Mouse (Mus musculus) cerebellum, adult 8-10 months (tissue): Measurements from ENCODE around the gene Ddost.

Experiments used
- DNase-seq: peaks from one replicate; pipeline ENCODE4 v3.0.0; 2022

The Ddost gene

DNA sequence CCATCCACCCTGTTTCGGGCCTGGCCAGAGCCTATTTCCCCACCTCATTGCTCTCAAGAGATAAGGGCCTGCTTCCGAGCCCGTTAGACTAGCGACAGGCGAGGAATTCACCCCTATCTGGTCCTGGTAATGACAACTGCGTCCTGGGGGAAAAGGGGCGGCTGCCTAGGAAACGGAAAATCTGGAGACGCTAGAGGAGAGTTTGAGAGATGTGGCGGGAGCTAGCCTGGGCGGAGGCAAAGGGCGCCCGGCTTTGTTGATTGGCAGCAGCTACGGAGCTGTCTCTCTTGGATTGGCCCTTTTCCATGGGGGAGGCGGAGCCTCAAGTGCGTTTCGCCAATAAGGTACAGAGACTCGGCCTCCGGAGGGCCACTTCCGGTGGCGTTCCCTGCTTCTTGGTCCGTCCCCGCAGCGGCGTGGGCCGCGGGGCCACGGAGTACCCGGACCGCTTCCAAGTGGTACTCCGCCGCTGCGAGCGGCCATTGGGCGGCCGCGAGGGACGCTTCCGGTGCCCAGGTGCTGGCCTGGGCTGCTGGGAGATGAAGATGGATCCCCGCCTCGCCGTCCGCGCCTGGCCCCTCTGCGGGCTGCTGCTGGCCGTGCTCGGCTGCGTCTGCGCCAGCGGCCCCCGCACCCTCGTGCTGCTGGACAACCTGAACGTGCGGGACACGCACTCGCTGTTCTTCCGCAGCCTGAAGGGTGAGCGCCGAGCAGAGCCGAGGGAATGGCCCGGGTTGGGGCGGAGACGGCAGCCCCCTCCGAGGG lies at the start of gene Ddost:
Gene Ddost, plus strand, starts transcription at position 391 of the 765 bp plus-strand sequence.
- peak; percentile 98 for DNase-seq

DNA sequence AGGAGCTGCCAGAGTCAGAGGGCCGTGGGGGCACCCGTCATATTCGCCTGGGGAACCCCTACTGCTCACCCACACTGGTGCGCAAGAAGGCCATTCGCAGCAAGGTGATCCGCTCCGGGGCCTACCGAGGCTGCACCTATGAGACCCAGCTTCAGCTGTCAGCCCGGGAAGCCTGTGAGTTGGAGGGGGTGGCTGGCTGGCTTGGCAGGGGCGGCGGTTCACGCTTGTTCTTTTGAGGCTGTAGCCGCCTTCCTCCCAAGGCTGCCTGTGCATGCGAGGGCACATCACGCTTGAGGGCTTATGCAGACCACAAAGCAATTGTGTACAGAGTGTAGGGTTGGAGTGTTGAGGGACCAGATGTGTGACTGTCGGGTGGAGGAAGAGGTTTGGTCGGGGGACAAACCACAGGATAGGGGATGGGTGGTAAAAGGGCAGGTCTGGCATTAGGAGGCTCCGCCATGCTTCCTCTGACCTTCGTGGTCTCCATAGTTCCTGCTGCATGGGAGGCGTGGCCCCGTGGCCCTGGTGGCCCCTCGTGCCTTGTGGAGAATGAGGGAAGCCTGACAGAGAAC lies 47.3 kb upstream of the Ddost start:
- no peak for DNase-seq

DNA sequence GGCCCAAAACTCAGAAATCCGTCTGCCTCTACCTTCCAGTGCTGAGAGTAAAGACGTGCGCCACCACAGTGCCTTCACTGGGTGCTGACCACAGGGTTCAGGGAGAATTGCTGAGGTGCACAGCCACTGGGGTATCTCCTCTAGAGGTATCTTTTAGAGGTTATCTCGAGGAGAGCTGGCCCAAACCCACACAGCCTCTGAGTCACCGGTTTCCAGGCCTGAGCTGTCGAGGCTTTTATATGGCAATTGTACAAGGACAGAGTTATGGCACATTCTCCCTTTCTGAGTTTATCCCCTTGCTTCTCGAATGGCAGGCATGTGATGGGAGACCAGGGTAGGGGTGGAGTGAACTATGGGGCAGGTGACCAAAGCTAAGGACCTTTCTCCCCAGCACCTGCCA lies 45.9 kb upstream of the Ddost start:
- DNase-seq, result no peak

DNA sequence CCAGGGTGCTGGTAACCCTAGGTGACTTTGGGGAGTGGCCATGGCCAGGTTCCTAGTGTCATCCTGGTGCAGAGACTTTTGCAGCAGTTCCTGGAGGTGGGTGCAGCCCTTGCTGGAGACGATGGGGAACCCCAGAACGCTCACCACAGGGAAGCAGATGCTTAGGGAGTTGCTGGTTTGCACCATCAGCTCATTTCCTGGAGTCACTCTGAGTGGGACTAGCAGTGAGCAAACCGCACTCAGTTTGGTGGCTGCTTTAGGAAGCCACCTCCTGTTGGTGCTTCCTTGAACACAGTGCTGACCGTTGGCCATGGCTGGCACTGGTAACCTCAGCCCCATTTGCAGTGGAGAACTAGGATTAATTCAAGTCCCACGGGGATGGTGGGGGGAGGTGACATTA lies 45.0 kb upstream of the Ddost start:
- no peak for DNase-seq

DNA sequence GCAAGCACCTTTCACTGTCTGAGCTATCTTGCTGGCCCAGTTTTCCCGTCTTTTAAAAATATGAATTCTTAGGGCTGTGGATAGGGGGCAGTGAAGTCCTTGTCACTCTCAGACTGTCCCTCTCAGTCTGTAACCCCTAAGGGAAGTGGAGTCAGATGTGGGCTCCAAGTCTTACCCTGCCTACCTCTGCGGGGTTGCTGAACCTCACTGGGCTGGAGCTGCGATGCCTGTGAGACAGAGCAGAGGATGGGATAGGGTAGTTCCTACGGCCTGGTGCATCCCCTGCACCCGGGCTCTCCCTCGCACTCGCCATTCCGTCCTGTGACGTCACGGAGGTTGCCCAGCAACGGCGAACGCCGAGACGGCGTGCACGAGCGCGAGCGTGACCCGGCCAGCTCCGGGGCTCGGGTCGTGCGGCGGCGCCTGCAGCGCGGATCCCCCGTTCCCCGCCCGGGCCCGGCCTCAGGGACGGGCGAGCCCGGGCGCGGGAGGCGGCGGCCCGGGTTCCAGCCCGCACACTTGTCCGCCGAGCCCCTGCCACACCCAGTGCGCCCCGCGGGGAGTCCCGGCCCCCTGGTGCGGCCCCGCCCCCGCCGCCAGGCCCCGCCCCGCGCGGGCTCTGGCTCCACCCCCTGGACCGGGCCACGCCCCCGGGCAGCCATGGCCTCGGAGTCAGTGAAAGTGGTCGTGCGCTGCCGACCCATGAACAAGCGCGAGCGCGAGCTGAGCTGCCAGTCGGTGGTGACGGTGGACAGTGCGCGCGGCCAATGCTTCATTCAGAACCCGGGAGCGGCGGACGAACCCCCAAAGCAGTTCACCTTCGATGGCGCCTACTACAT lies 42.5 kb upstream of the Ddost start:
- DNase-seq, result peak; percentile 78

DNA sequence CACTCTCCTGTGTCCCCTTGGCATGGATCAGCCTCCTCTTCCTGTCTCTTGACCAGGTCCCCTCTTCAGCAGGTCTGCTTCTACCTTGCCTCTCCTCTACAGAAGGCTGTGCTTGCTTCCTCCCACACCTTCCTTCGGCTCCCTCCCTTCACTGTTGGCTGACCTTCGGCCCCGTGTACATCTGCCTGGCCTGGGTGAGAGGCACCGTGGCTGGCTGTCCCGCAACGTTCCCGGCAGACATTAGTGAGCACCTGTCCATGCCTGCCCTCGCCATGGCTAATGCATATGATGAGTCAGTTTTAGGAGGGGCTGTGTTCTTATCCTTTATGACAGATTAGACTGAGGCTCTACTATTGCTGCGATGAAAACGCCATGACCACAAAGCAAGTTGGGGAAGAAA lies 36.7 kb upstream of the Ddost start:
- DNase-seq, result no peak

DNA sequence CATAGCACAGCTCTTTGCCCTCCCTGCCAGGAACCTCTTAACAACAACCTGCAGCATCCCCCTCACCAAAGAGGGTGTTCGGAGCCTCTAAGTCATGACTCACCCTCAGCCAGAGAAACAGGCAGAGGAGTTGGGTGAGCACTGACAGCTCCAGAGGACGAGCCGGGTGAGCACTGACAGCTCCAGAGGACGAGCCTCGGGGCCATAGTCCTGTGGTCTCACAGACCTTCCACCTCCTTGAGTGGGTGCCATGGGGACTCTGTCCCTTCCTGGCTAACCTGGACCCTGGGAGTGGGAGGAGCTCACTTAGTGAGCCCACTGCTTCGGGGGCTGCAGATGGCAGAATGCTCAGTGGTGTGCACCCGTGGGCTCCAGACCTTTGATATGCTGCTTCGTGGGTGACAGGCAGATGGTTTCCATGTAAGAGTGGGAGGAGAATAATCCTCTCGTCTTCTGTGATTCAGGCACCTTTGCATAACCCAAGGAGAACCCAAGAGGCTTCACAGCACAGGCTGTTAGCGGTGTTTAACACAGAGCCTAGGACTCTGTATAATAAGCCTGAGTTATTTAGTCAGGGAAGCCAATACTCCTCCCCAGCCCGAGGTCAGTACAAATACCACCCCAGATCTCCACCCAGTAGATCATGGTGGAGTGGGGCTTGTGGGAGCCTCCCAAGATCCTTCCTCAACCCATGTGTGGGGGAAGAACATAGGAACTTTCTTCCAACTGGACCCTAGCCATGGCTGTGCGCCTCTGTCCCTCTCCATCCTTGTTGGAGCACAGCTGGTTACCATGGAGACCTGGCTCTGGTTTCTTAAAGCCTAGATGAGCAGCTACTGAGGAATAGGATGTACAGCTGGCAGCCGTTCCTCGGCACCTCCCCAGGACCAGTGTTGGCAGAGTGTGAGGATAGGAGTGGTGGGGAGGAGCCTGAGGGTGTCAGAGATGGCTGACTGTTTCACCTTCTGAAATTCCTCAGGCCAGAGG lies 32.2 kb upstream of the Ddost start:
- DNase-seq, result no peak

DNA sequence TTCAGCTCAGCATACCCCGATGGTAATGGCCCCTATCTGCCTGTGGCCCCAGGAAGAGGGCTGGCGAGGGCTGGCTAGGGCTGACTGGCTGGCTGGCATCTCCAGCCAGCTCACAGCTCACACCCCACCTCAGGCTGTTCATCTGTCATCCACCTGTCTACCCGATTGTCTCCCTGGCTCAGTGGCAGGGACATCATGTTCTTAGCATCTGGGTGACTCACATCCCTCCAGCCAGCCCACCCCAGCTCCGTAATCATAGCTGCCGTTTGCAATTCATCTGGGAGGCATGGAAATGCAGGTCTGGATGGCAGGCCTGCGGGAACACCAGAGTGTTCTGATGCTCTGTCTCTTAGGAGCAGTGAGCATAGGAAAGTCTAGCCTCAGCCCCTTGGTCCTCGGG lies 26.2 kb upstream of the Ddost start:
- DNase-seq, result no peak

DNA sequence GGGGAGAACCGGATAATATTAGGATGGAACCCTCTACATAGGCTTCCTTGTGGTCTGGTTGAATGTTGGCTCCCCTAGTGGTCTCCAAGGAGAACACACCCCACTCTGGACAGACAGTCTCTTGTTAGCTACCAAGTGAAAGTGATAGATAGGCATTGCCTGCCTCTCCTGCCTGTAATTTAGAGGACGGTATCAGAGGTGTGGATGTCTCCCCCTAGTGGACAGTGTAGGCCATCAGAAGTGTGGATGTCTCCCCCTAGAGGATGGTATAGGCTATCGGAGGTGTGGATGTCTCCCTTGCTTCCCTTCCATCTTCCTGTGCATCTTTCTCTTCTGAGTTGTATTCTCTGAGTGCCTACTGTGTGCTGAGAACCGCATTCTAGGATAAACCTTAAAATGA lies 21.7 kb upstream of the Ddost start:
- DNase-seq, result peak; percentile 45

DNA sequence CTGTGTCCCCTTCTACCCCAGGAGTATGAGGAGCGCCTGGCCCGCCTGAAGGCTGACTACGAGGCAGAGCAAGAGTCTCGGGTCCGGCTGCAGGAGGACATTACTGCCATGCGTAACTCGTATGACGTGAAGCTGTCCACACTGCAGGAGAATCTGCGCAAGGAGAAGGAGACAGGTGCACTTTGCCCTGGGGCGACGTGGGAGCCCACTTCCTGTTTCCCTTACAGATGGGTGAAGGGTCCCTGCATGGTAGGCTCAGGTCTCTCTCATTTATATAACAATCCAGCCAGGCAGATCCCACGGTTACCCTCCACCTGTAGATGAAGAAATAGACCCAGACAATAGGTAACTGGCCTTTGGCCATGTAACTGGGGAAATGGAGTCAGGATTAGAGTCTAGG lies 18.1 kb upstream of the Ddost start:
- DNase-seq, result no peak

DNA sequence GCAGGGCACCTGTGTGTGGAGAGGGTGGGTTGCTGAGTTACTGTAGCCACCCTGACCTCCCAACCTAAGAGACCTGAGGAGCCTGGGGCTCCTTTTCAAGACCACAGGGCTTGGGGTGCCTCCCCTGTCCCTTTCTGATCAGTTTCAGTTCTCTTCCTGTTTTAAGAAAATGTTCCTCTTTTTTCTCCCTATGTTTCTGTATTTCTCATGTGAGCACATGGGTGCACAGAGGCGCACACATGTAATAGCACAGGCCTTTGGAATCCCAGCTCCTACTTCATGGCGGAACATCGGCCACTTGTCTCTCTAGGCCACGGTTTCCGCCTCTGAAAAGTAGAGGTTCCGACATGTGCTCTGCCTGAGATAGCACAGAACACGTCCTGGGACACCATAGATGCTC lies 15.8 kb upstream of the Ddost start:
- no peak for DNase-seq

DNA sequence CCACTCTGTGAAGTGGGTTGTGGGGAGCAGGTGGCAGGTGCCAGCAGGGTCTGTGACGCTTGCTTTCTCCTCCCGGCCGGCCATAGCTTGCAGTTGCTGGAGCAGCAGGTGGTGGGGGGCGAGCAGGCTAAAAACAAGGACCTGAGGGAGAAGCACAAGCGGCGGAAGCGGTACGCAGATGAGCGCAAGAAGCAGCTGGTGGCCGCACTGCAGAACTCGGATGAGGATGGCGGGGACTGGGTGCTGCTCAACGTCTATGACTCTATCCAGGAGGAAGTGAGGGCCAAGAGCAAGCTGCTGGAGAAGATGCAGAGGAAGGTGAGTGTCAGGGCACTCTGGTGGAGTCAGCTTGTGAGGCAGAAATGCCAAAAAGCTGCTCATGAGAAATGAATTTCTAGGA lies 12.5 kb upstream of the Ddost start:
- DNase-seq, result no peak

DNA sequence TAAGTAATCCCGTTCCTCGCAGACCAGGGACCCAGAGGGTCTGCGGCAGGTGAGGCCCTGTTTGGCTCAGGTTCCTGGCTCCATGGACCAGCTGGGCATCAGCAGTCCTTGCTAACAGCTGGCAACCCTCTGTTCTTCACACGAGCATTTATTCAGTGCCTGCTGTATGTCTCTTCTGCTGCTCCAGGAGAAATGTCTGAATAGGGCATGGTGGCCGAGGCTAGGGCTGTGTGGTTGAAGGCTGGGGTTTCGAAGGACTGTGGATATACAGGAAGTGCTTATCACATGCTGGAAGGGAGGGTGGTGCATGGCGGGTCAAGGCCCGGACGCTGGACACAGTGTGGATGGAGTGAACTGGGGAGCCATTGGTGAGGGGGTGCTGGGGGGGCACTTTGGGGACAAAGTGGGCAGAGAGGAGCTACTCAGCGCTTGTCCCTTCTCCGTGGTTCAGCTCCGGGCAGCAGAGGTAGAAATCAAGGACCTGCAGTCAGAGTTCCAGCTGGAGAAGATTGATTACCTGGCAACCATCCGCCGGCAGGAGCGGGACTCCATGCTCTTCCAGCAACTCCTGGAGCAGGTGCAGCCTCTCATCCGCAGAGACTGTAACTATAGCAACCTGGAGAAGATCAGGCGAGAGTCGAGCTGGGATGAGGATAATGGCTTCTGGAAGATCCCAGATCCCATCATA lies 11.1 kb upstream of the Ddost start:
- DNase-seq, result no peak

DNA sequence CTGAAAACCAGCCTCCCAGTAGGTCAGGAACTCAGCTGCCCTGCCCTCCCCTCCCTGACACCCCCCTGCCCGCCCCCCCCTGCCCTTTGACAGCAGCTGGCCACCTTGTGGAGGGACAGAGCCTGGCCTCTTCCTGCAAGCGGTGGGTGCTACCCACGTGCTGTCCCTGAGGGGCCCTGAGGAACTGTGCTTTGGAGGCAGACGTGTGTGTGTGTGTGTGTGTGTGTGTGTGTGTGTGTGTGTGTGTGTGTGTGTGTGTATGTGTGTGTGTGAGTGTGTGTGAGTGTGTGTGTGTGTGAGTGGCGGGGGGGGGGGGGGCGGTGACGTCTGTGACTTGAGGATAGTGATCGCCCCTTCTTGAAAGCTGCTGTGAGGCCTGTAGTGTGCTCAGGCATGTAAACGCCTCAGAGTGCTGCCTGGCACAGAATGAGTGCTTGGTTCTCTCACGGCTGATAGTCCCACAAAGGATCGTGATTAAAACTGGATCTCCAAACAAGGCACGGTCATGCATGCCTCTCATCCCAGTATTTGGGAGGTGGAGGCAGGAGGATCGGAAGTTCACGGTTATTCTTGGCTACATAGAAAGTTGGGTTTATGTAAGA lies 10.5 kb upstream of the Ddost start:
- no peak for DNase-seq

DNA sequence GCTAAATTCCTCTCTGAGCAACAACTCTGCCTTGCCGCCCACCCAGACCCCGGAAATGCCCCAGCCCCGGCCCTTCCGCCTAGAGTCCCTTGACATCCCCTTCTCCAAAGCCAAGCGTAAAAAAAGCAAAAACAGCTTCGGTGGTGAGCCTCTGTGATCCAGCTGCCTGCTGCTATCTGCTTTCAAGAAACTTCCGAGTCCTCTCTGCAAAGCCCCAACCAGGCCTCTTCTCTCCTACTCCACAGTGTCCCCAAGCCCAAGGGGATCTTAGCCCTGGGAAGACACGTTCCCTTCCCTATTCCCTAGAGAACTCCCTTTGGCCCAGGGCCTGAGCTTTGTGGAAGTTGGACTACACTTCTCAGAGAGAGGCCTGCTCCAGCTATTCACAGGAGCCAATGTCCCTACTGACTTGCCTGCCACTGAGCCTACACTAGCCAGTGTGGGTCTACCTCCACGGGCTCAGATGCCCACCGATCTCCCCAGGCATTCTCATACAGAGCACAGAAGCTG lies 3.2 kb upstream of the Ddost start:
- no peak for DNase-seq

DNA sequence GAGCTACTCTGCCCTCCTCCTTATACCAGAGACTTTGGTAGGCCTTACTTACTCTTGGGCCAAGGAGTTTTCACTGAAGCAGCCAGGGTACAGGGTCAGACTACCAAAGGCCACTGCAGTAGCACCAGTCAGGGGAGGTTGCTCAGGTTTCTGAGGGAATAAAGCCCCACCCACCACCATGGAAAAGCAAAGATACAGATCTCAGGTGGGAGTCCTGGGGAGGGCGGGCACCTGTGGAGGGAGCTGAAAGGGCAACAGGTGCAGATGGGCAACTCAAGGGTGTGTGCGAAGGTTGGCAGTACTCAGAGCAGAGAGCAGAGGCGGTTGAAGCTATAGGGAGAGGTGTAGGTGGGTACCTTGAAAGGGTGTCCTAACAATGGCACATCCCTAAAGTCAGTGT lies 1.5 kb upstream of the Ddost start:
- no peak for DNase-seq

DNA sequence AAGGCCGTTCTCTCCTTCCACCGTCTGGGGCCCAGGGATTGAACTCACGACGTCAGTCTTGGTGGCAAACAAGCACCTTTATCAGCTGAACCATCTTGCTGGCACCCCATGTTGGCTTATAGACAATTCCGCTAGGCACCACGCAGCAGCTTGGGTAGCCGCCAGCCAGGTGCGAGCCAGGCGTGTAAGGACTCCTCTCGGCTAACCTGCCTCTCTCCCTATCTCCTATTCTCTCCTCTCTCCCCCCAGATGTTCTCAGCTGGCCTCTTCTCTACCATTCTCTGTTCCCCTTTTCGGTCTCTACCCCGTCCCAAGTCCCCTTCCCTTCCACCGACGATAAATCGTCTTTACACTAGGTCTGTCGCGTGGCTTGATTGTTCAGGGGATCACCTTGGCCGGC lies 788 bp upstream of the Ddost start:
- no peak for DNase-seq

DNA sequence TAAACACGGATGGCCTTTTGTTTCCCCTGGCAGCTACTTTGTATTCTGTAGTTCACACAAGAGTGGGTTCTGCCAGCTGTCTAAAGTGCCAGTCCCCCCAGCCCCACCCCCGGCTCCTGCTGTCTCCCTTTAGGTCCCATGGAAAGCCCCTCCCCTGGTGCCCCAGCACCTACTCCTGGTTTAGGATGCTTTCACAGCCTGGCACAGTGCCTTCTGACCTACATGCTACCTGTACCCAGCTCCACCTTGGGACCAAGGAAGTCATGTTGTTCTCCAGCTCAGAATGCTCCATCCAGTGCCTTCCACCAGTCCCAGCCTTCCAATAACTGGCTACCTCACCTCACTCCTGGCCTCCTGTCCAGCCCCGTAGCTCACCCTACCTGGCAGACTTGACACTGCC lies 2.5 kb downstream of the Ddost start:
- no peak for DNase-seq

DNA sequence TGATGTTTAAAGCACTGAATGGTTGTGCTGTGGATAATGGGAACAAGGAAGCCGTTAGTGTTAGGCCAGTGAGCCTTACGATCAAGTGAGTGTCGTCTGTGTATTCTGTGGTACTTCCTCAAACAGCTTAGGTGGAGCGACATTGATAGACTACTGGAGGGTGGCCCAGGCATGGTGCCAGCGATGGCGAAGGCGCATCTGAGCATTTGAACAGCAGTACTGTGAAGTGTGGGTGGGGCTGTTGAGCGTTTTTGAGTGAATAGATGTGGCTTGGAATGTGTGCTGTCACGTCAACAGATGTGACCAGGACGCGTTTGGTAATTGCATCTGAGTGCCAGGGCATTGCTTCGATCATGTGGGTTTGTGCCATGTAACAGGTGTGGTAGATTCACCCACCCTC lies 3.2 kb downstream of the Ddost start:
- DNase-seq, result no peak

DNA sequence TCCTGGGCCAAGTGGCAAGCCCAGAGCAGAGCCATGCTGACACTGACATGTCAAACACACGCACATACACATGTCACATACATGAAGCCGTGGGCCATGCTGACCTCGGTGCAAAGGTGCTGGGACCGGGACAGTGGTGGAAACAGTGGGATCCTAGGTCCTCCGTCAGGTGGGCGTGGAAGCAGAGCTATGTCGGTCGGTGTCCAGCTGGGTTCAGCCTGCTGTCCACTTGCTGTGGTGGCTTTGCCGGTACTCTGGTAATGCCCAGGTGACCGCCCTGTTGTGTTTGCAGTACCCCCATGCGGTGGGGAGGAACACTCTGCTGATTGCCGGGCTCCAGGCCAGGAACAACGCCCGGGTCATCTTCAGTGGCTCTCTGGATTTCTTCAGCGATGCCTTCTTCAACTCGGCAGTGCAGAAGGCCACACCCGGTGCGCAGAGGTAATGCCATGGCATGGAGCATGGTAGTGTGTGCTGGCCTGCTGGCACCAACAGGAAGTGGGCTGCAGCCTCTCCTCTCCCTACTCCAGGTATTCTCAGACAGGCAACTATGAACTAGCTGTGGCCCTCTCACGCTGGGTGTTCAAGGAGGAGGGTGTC lies 5.9 kb downstream of the Ddost start:
- DNase-seq, result no peak

DNA sequence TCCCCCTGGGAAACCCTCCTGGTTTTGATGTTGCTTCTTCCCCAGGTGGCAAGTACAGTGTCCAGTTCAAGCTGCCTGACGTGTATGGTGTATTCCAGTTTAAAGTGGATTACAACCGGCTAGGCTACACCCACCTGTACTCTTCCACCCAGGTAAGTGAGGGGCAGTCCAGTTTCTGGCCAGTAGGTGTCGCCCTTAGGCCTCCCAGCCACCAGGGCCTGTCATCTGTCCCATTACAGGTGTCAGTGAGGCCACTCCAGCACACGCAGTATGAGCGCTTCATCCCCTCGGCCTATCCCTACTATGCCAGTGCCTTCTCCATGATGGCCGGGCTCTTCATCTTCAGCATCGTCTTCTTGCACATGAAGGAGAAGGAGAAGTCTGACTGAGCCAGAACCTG lies 7.1 kb downstream of the Ddost start:
- peak; percentile 59 for DNase-seq
